Mouse (Mus musculus) spleen, adult 2 months (tissue): ENCODE data around the gene Hnrnpk.

Experiments
- CTCF ChIP-seq: fragments of 200-500 bp; IDR thresholded peaks from 2 replicates; pipeline ENCODE4 v1.5.1; 2011; ENCODE audit warnings: mild to moderate bottlenecking, inconsistent platforms; ENCODE audit not compliant: insufficient read depth, insufficient read length, insufficient replicate concordance; ENCODE audit errors: extremely low read depth
- POLR2A ChIP-seq: fragments of 200-500 bp; IDR thresholded peaks from 2 replicates; pipeline ENCODE4 v1.6.1; 2011; ENCODE audit warnings: low read depth, low read length, inconsistent platforms

DNA sequence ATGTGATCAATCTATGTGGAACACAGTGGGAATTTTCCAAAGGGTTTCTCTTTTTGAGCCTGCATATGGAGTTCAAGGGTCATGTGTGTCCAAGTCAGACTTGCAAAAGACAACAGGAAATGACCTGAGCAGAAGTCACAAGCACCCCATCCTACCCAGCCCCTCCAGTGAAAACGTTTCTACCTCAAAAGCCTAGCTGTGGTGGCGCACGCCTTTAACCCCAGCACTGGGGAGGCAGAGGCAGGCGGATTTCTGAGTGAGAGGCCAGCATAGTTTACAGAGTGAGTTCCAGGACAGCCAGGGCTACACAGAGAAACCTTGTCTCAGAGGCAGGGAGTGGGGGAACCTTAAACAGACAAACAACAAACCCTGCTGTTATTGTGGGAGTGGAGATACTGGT, 49.1 kb upstream of the Hnrnpk start:
- TF ChIP-seq CTCF (no peak), POLR2A (no peak)
